Mouse (Mus musculus) heart, postnatal 36 days (tissue): Measurements from ENCODE around the gene Acadl. TPM values are rescaled to one million over a fixed set of nuclear protein-coding genes. Genes with fewer than 3 reads are reported as not detected.

Experiments used
- DNase-seq, 2 experiments: peaks; one replicate each; pipeline ENCODE4 v3.0.0; 2021 to 2022
- intact Hi-C: fragments of 180-260 bp; cut with DNase I; formaldehyde crosslinking; loops from one replicate; pipeline ENCODE4 v1.15.1; 2025
- total RNA-seq, 2 experiments: library from RNA; stranded (reverse); gene quantifications; 2 replicates each; pipeline ENCODE4 v1.2.3; 2021

Acadl gene
- total RNA-seq, 2 experiments from 2014 or later, result 1,167 to 1,246 TPM

GRCm38 (mm10) chr1:66804710-66805109, 58.4 kb downstream of the Acadl start:
- DNase-seq, result no peak
- intact Hi-C loops, result no loop called here

DNA sequence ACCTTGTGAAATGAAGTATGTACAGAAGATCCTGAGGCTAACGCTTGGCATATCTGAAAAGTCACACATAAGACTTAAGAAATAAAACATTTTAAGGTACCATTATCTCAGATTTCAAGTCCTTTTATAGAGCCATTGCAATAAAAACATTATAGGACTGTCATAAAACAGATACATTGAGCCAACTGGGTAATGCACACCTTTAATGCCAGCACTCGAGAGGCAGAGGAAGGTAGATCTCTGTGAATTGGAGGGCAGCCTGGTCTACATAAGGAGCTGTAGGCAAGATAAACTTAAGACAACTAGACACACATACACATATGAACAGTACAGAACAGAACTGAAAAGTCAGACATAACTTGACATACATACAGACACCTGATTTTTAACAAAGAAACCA, 65.1 kb downstream of the Acadl start:
- intact Hi-C loops, result no loop called here
- DNase-seq, result no peak

DNA sequence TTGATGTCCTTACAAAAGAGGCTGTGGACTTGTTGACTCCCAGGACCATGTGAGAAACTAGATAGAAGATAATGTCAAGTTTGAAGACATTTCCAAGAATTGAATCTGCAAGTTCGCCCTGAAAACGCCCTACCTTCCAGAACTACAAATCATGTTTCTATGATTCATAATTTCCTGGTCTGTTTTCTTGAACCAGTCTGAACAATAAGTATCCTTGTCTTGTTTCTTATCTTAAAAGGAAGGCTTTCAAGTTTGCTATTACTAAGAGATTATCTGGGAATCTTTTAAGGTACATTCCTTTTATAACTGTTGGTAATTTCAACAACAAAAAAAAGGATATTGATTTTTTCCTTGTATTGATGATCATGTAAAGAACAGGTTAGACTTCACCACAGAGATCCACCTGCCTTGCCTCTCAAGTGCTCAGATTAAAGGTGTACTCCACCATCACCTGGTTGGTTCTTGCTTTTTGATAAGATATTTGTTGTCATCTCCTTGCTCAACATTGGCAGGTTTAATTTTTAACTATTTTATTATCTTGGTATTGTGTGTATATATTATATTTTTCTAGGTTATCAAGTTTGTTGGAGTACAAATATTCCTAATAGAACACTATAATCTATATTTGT, 70.1 kb downstream of the Acadl start:
- intact Hi-C loops, result no loop called here
- DNase-seq, result no peak

DNA sequence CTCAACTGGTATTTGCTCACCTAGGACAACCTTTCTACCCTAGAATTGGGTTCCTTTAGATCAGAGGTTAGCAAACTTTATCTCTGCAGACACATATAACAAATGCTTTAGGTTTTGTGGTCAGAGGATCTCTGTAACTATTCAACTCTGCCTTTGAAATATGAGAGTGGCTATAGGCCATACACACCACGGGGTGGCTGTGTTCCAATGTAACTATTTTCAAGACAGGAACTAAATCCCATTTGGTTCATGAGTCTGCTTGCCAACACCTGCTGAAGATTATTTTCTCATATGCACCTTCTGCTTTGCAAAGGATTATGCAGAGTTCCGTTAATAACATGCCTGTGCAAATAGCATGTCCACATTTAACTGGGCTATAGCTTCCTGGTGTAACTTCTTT, 80.8 kb downstream of the Acadl start:
- intact Hi-C loops, result no loop called here
- DNase-seq, result no peak

GRCm38 (mm10) chr1:66781027-66781426, 82.0 kb downstream of the Acadl start:
- no peak for DNase-seq
- intact Hi-C loops, result no loop called here

Other genes starting within 250 kb of the Acadl start
- 10 to 100 TPM; 11.7 to 12.7 TPM for gene Rpe, start 162.4 kb downstream of the Acadl start, total RNA-seq
- gene Kansl1l, start 45.7 kb downstream of the Acadl start, total RNA-seq, result 10 to 100 TPM; 22.2 to 23.2 TPM
- 10 to 100 TPM; 30.9 to 39.3 TPM for gene Myl1, start 82.1 kb upstream of the Acadl start, total RNA-seq
- 10 to 100 TPM; 36.2 to 38.7 TPM for gene Lancl1, start 175.6 kb upstream of the Acadl start, total RNA-seq